Mouse (Mus musculus) kidney, postnatal 36 days (tissue): ENCODE results near the gene Sash1.
A peak's percentile ranks its signal among the peaks of the same experiment; 100 is the strongest.

ENCODE experiments used
- DNase-seq, 2 experiments: peaks; one replicate each; pipeline ENCODE4 v3.0.0; 2021 to 2022; ENCODE audit warnings: mixed read lengths in 2 of 2

The Sash1 gene

DNA sequence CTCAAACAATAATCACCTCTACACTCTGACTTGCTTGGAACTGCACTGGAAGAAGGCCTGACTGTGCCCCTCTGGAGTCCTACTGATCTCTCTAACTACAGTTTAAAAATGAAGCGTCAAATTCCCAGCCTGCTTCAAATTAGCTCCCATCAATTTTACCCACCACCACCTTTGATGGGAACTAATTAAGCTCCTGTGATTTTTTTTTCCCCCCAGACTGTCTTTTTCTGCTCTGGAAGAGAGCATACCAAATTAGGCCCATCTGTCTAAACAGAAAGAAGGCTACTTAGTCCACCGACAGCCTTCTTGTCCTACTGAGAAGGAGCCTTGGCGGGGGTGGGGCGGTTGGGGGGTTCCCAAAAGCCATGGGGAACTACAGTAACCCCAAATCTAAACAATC is 37.9 kb downstream of the Sash1 start:
- DNase-seq = no peak

DNA sequence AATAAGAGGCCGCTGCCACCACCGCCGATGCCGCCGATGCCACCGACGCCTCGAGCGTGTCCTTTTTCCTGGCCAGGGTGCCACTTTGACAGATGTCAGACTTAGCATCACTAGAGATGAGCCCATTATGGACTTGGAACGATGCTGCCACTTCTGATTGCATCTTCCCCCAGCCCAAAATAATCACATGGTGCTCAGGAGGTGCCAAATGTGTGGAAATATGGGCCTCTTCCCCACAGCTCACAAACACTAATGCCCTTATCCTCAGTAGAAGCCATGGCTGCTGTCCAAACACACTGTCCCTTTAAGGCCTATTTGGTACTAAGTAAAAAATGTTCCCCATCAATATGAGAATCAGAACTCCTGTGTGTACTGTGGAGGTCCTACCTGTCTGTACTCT is 39.6 kb downstream of the Sash1 start:
- no peak for DNase-seq

DNA sequence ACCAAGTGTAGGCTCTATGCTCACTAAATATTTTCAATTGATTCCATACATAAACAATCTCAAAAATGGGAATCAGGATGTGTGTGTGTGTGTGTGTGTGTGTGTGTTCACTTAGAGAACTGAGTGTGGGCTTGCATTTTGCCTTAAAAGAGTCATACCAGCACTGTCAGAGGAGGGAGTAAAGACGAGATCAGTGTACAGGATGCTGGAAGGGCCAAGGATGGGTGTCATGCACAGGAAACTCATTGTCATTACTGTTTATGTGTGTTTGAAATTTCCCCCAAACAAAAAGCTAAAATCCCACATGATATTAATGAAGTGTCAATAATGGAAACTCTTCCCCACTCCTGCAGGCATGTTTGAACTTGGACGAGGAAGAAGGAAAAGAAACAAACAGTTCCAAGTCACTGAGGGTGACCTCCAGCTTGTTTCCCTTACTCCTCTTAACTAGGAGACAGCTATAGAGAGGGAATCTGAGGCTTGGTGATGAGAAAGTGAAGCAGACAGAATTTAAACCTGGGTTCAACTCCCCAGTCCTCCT is 40.6 kb downstream of the Sash1 start:
- no peak for DNase-seq

DNA sequence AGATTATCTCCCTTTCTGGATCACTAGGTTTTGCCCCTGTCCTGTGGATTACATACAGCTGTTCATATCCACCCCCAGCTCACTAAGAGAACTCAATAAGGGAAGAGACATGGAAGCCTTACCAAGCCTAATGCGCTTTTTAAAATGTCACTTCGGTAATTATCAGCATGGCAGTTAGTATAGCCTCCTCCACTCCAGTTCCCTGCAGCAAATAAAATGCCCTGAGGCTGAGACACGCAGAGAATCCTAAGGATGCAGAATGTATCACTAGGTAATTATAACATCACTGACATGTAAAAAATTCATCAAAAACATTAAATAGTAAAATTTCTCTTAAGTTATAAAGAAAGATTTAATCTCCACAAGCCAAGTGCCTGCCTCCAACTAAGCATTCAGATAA is 45.9 kb downstream of the Sash1 start:
- no peak for DNase-seq

DNA sequence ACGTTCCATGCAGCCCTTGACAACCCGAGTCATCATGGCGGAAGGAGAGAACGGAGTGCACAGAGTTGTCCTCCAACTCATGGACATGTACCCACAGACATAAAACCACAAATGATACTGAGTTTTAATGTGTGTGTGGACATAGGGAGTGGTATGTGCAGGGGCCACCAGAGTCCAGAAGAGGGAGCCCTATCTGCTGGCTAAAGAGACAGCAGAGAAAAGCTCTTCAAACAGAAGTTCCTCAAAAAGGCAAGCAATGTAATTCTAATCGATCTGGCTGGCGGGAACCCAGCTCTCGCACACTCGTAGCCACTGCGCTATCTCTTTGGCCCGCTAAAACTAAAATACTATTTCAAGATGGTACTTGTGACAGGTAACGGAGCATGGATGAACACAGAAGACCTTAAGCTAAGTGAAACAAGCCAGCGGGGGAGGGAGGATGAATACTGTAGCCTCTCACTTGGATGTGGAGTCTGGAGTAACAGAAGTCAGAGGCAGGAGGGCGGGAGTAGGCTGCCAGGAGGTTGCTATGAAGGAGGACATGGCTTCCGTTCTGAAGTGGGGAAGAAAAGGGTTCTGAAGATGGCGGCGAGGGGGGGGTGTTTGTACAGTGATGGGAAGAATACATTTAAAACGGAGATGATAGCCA is 51.9 kb downstream of the Sash1 start:
- peak in 1 of 2 experiments; percentile 70 for DNase-seq

DNA sequence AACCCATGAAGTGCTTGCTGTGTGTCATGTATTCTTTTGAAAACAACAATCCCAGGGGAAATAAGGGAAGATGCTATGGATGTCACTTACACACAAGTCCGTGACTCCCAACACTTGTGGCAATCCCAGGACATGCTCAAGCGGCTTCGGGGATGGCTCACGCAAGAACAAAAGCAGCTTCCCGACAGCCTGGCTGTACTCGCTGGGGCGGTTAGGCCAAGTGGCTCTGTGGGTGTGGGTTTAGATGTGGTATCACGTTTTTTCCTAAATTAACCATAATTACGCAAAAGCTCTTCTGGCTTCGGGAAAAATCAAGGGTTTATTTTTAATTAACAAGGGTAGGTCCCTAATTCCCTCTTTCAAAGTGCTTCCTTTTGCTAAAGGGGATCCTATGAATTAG is 59.6 kb downstream of the Sash1 start:
- no peak for DNase-seq

DNA sequence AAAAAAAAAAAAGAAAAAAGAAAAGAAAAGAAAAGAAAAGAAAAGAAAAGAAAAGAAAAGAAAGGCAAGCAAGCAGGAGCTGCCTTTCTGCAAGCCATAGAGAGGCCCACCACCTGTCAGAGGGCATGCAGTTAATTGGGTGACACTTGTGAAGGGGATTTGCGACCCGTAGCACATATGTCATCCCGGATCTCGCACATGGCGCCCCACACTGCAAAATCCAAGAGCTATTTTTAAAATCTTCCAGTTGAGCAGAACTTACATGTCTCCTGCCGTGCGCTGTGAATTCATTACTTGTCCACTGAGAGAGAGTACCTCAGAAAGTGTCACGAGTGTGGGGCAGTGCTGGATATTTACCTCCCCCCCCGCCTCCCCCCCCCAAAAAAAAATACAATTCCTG is 60.0 kb downstream of the Sash1 start:
- DNase-seq = no peak

DNA sequence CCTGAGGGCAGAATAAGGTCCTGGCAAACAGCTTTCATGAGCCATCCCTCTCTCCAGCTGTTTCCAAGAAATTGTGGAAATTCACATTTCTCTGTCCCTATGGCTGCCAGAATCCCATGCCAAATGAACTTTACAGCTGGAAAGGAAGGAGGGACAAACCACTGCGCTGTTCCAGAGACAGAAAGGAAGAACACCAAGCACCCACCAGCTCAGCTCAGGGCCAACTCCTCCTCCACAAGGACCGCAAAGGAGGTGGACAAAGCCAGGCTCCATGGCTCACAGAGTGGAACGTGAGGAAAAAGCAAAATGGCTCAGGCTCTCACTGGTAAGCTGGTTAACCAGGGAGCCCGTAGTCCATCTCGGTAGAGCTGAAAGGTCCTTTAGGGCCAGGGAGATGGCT is 67.8 kb downstream of the Sash1 start:
- DNase-seq = peak in 1 of 2 experiments; percentile 55

DNA sequence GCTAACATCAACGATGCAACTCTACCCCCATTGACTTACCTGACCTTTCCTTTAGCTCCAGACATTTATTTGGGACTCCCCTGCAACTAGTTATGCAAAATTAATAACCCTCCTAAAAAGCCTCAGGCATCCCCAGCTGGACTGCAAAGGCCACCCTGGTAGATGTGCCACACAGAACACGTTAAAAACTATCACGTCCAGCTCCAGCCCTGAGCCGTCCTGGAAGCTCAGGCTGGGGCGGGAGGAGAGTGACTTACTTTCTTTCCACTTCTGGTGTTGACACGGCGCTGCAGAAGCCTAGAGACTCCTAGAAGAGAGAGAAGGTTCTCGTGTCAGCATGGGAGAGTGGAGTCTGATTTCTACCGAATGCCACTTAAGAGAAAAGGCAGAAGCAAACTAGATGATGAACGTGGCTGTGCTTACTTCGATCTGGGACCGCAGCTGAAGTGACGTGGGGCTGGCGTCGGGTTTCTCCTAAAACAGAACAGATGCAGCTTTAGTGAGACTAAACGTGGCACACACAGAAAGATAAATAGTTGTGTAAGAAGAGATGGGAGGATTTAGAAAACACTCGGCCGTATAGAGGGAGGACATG is 71.8 kb downstream of the Sash1 start:
- no peak for DNase-seq

DNA sequence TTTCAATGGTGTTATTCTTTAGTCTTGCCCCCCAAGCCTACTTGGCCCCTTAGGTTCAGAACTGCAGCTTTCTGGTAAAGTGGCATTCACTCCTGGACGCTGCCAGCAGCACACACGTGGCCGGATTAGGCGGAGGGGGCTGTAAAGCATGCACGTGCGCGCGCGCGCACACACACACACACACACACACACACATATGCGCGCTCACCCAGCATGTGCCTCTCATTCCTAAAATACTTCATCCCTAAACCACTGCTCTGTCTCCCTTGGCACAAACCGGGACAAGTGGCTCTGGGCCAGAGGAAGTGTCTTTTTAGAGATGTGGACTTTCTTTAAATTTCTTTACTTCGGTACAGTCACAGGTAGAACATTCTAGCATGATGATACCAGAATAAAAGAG is 72.6 kb downstream of the Sash1 start:
- DNase-seq = peak in 1 of 2 experiments; percentile 55

DNA sequence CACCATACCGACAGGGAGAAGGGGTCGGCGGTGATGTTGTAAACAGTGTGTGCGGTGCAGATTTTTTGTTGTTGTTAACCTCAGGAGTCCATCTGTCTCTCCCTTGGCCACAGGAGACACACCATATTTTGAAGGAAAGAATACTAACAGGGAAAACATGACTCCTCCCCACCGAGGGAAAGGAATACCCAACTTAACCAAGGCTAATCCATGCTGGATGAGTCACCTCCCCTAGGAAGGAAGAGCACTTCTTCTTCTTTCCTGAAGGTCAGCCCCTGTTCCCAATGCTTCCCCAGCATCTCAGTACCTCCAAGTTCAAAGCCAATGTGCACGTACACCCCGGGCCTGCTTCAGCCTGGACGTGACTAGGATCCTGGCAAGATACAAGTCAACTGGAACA is 73.1 kb downstream of the Sash1 start:
- no peak for DNase-seq

DNA sequence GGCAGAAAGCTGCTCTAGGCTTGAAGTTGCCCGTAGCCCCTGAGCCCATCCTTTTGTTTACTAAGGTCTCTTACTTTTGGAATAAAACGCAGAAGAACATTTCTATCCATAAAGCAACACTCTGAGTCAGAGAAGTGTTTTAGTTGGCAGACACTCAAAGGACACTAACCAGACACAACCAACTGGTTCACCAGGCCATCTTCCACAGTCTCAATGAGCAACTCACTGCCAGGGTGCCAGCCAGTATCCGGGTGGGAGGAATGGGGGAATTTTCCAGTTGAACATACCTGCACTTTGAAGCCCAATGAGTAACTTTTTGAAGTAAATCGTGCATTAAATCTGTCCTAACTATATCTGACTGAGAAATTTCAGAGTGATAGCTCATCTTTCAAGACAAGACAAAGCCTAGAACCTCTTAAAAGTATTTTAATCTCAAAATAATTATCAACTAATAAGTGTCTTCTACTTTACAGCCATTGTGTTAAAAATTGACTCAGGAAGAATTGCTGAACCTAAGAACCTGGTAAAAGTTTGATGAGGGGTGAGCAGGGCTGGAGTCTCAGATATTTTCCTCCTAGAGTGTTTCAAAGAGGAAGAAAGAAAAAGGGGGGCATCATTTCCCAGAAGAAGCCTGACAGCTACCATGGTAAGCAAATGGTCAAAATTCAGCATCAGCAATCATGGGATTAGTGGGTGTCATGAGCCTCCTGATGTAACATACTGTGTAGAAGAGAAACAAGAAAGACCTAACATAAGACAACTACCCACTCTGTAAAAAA is 74.4 kb downstream of the Sash1 start:
- peak; percentile 62 to 73 for DNase-seq

DNA sequence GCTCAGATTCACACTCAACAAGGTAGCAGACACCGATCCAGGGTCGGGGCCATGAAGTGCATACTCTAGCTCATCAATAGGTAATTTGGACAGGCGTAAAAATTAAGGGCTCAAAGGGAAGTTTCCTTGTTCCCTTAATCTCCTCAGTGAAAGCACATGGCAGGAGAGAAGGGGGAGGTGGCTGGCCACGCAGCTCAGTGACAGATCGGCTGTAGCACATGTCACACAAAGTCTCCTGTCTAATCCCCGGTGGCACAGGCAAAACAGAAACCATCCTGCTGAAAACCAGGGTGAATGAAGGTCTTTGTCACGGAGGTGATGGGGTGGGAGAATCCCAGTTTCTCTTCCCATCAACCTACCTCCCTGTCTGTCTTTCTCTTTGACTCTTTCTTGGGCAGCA is 75.4 kb downstream of the Sash1 start:
- no peak for DNase-seq

DNA sequence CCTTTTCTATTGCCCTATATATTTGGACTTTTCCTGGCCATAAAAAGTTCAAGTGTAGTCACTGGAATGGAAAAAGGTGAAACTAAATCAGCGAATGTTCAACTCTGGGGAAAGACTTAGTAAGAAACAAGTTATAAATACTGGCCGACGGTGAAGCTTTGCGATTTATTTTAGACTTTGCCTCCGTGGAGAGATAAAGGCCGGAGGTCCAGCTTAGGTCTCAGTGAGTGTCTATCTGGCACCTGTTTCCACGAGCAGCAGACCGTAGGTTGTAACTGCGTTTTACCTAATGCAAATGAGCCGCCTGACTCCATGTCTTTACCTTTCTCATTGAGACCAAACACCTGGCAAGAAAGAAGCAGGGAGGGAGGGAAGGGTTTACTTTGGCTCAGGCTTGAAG is 77.5 kb downstream of the Sash1 start:
- DNase-seq = no peak

DNA sequence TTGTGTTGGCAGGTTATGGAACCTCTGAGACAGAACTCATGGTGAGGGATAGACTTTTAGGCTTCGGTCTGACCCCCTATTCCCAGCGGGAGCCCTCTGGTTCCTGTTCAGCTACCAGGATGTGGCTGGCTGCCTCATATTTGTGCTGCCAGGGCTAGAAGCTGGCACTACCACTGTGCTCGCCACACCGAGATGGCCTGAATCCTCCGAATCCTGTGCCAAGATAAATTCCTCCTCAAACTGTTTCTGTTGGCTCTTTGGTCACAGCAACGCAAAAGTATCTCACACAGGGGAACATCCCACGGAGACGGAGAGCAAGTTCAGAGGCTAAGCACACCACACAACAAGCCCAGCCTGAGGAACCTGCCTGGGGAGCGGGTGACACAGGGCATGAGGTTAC is 78.3 kb downstream of the Sash1 start:
- DNase-seq = peak; percentile 33 to 49

DNA sequence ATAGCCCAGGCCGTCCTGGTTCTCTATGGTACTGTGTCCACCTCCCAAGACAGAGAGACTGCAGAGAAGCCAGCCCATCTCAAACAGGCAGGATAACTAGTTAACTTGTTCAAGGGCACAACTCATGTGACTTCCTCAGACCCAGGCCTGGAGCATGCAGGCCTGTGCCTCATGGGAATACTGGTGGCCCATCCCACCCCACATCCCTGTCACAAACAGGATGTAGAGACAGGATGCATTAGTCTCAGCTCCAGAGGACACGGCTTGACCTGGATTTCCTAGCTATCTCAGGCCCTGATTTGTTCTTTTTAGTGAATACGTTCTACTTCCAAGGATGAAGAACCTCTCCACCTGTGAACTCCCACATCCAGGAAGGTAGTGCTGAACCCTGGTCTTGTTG is 80.5 kb downstream of the Sash1 start:
- DNase-seq = peak; percentile 73 to 86

DNA sequence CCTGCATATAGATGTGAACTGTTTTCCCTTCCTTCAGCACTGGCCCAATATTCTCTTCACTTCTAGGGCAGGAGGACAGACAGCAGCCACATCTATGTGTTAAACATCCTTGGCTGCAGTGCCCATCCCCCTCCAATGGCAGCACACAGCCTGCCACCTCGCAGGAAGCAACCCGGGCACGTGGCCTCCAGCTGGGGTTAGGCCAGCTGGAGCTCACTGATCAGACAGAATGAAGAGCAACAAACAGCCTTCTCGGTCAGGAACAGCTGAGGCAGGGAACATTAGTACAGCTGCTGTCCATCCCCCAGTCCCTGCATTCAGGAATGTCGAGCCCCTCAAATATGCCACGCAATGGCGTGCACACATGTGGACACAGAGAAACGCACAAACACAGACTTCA is 81.6 kb downstream of the Sash1 start:
- DNase-seq = peak; percentile 59 to 78

DNA sequence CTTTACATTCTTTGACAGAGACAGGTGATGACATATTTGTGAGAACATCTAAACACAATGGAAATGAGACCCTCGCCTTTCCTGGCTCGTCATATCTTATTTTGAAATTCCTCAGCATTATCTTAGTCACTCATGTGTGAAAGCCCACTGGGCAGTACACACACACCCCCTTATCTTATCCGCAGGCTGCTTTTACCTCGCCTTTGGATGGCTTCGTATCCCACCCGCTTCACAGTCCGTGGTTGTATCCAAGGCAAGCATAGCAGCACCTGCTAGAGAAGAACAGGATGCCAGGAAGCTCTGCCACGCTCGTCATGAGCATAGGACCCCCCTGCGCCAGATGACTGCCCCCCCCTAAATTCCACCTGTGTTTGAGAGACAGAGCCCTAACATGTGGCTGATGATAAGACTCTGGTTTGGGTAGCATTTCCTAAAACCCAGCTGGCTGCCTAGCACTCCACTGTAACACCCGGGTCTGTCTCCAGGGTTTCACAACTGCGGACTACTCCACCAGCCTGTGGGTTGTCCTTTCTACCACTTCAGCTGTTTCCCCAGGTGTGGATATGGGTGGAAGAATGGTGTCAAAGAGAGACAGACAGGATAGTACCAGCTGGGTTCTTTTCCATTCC is 84.0 kb downstream of the Sash1 start:
- no peak for DNase-seq

DNA sequence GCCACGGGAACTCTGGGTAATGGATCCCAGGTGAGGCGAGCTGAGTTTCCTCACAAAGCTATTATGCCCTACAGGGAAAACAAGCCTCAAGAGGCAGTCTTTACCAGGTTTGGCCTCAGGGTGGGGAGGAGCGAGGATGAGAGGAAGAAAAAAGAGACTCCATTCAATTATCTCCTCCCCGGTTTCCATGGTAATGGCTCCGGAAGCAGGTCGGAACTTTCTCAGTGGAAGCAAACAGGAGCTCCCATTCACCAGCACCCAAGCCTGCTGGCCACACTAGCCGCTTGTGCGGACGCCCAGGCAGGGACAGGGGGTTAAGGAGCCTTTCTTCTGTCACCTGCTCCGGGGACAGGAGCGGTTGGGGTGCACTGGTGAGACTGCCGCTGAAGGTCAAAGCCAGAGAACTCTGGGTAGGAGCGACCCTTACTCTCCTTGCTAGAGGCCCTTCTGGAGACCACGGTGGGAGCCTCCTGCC is 84.7 kb downstream of the Sash1 start:
- DNase-seq = no peak

DNA sequence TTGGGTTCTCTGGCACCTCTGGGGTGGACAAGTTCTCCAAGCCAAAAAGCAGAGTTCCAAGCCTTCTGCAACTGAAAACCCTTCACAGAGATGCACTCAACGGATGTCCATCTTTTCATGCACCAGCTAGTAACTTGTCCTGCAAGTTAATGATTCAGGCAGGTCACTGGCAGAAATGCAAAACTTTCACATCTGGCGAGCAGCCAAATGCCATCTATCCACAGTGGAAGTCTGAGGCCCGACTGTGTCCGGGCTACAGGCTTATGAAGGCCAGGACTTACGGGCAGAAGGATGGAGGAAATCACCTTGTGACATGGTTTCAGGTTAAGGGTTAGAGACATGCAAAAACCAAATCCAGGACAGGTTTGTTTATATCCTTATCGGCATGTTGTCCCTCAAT is 88.0 kb downstream of the Sash1 start:
- peak; percentile 86 to 90 for DNase-seq

DNA sequence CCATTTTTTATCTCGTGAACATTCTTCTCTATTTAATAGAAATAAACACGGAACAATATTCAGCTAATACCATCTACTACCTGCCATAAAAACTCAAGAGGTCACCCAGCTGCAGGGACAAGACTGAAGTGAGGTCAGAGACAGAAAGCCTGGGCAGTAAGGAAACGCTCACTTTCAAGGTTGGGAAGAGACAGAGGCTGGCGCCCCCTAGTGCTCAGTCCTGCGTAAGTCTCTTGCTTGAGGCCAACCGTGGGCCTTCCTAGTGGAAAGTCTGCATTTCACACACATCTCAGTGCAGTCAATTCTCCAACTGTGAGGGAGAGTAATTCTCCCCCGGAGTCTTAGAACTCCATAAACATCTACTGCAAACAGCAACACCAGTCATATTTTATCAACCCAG is 90.5 kb downstream of the Sash1 start:
- peak; percentile 75 to 90 for DNase-seq

DNA sequence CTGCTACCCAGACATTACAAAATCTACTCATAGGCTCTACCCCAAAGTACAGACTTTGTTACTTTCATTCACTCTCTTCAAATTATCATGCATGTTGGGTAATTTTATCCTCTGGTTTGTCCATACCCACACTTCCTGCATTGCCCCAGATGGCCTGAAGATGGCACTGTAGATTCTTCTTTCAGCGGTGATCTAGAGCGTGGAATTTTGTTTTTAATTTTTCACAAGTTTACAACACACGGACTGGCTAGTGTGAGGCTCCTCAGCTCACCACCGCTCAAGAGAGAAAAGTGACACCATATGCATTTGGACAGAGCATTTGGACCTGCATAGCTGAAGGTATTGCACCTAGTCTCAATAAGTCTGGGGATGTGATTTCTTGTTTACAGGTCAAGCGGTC is 93.5 kb downstream of the Sash1 start:
- peak; percentile 68 to 86 for DNase-seq

DNA sequence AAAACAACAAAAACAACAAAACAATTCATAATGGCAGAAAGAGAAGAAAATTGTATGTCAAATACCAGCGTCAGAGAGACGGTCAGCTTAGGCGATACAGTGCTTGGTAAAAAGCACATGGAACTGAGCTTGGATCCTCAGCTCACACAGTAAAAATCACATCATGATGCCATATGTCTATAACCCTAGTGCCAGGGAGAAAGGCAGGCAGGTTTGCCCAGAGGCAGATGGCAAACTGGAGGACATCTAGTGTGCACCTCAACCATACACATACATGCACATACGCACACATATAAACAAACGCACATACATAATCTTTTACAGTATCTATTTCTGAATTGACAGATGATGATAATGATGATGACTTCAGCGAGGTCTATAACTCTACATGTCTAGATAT is 96.8 kb downstream of the Sash1 start:
- DNase-seq = no peak
